Mouse (Mus musculus) embryonic fibroblast, embryonic 13.5 days (primary cell): Measurements from ENCODE around the gene Epor. TPM values are rescaled to one million over a fixed set of nuclear protein-coding genes. Genes with fewer than 3 reads are reported as not detected.

ENCODE experiments used
- H3K27ac ChIP-seq: 2 replicates; pipeline ENCODE4 v1.5.1; 2012; ENCODE audit warnings: low read length, control low read depth, inconsistent platforms; ENCODE audit not compliant: insufficient read depth
- H3K4me1 ChIP-seq: 2 replicates; pipeline ENCODE4 v1.6.1; 2011; ENCODE audit warnings: low read length; ENCODE audit not compliant: control insufficient read depth, insufficient read depth
- H3K4me3 ChIP-seq: 2 replicates; pipeline ENCODE4 v1.5.1; 2011; ENCODE audit warnings: mild to moderate bottlenecking, control low read depth, low read length; ENCODE audit not compliant: insufficient read depth
- CTCF ChIP-seq: IDR thresholded peaks from 2 replicates; pipeline ENCODE4 v1.5.1; 2011; ENCODE audit warnings: mild to moderate bottlenecking, control low read depth, low read length, moderate library complexity, borderline replicate concordance; ENCODE audit not compliant: insufficient read depth
- POLR2A ChIP-seq: IDR thresholded peaks from 2 replicates; pipeline ENCODE4 v1.6.1; 2011; ENCODE audit warnings: low read depth, mild to moderate bottlenecking, control low read depth, low read length, moderate library complexity
- polyA plus RNA-seq: library from polyadenylated mRNA; stranded (reverse); fragments of >200 nt; gene quantifications from 2 replicates; pipeline ENCODE4 v1.2.4, GENCODE M21; 2011; ENCODE audit warnings: low read depth; ENCODE audit not compliant: missing spikeins, insufficient read length

Gene Epor
- not detected in 2 replicates for polyA plus RNA-seq

DNA sequence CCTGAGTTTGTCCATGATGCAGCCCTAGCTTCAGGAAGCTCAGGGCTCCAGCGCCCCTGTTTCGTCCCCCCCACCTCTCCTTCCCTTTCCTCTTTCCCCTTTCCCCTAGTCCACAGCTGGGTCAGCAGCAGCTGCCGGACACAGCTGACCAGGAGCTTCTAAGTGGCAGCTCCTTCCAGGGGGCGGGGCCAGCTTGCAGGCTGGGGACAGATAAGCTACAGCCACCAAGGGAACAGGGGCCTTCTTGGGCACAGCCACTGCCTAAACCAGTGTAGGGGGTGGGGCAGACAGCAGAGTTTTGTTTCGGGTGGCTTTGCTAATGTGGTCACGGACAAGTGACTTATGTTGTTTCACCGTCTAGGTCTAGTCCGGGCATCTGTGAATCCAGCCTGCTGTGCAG is at the start of gene Epor:
Gene Epor (minus strand): TSS at position 90 of the 400 bp plus-strand sequence.
- H3K4me1 ChIP-seq, result no peaks in the 10 kb centered on the region
- TF ChIP-seq CTCF (no peak), POLR2A (no peak)
- H3K27ac ChIP-seq, result no peak within 1 kb of the TSS
- peak within 1 kb of the TSS; percentile 17; the same call in 1 of the 2 replicates for H3K4me3 ChIP-seq

DNA sequence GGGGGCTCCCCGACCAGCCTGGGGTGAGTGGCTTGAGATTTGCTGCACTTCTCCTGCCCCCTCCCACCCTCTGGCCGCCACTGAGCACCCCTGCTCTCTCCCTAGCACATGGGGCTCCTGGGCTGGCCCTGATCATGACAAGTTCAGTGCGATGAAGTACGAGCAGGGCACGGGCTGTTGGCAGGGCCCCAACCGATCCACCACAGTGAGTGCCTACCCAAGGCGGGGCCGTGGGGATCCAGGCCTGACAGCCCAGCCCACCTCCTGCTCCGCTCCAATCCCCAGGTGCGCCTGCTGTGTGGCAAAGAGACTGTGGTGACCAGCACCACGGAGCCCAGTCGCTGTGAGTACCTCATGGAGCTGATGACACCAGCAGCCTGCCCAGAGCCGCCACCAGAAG is 49.4 kb upstream of the Epor start:
- no peak for TF ChIP-seq CTCF
- TF ChIP-seq POLR2A, result no peak
- no peak overlapping the region for H3K4me3 ChIP-seq
- no peaks in the 10 kb centered on the region for H3K4me1 ChIP-seq
- H3K27ac ChIP-seq, result no peak overlapping the region

DNA sequence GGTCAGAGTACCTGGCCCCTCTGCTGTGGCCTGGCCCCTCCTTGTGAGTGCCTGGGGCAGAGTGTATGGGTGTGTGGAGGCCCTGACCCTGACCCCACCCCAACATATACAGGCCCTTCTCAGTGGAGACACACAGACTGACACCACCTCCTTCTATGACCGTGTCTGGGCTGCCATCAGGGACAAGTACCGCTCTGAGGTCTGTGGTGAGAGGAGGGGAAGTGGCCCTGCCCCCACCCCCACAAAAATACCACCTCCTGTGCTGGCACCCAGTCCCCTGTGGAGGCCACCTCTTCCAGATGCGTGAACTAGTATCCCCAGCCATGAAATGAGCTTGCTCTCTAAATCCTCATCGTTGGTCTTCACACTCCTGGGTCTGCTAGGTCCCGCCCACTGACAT is 47.7 kb upstream of the Epor start:
- TF ChIP-seq POLR2A, result no peak
- TF ChIP-seq CTCF, result no peak
- H3K4me3 ChIP-seq, result no peak overlapping the region
- no peak overlapping the region for H3K27ac ChIP-seq
- H3K4me1 ChIP-seq, result no peaks in the 10 kb centered on the region

DNA sequence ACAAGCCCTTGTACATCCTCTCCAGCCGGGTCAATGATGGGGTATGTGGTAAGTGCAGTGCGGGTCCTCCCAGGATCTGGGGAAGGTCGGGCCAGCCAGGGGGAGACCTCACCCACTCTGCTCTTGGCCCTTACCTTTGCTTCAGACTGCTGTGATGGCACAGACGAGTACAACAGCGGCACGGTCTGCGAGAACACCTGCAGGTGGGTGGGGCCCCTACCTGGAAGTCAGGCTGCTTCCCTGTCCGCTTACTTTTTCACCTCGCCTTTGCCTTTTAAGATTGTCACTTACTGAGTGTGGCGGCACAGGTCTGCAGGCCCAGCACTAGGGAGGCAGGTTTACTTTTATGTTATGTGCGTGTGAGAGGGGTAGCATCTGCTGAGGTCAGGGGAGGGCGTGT is 41.2 kb upstream of the Epor start:
- H3K4me3 ChIP-seq, result no peak overlapping the region
- TF ChIP-seq CTCF (no peak), POLR2A (no peak)
- H3K27ac ChIP-seq, result no peak overlapping the region
- H3K4me1 ChIP-seq, result peaks cover 3% of the 10 kb centered on the region; the same call in 1 of the 2 replicates

DNA sequence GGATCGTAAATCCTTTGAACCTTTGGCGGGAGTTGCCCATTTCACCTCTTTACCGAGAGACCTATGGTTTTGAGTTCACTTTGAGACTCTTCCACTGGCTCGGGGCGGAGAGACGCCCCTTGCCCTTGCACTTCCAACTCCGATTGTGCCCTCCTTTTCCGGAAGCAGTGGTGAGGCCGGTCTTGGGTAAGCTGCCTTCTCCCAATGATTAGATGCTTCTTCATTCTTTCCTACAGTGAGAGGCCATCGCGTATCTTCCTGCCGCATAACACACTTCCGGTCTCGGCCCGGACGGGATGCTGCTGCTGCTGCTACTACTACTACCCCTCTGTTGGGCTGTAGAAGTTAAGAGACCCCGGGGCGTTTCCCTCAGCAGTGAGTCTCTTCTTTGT is 39.9 kb upstream of the Epor start:
- TF ChIP-seq POLR2A (no peak; the same call in 1 of the 2 replicates), CTCF (no peak)

DNA sequence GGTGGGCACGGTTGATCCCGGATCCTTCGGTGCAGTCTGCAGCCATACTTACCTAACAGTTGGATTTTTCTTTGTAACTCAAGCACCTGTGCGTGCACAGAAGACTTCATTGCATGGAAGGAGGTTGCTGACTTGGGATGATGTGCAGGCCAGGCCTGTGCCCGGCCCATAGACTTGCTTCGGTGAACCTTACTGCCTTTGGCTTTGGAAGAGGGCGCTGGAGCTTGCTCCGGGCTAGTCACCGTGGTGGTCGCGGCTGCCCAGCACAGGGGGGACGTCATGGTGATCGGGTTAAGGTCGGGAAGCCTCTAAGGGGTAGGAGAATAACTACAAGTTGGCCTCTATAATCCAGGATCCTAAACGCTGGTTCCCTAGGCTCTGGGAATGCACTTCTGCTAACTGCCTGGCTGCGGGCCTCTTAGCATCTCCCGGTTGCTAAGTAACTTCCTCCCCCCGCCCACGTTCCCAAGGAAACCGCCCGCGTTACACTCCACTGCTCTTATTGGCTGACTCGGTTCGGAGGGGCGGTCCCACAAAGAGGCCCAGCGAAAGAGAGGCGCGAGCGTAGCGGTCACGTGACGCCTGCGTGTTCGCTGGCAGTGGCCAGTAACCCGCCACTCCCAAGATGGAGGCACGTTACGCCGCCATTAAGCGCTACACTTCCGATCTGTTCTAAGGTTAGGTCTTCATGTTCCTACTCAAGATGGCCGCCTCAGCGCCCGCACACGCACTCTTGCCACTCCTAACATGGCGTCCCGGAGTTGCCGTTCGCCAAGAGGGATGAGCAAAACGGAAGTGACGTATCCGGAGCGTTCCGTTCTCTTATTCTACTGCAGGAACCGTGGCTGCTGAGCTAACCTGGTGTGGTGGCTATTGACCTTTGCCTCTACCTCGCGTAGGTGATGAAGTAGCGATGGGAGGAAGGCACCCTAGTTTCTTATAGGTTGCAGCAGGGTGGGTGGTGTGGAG is 39.2 kb upstream of the Epor start, which contains the start of the genes Ccdc151 and Prkcsh:
Gene Ccdc151 (minus strand): TSS at position 441 of the 969 bp plus-strand sequence.
Gene Prkcsh (plus strand): TSS at position 613 of the 969 bp plus-strand sequence.
- peak within 1 kb of the TSS; percentile 7 for H3K27ac ChIP-seq
- no peak for TF ChIP-seq CTCF
- peak; percentile 96 for TF ChIP-seq POLR2A
- H3K4me1 ChIP-seq, result peaks cover 3% of the 10 kb centered on the region; the same call in 1 of the 2 replicates
- peak within 1 kb of the TSS; percentile 72 for H3K4me3 ChIP-seq

More for the DNA sequence above, 39.9 kb upstream of the Epor start:
- H3K4me1 ChIP-seq, result peaks cover 3% of the 10 kb centered on the region; the same call in 1 of the 2 replicates
- peak overlapping the region; percentile 7 for H3K27ac ChIP-seq
- peak overlapping the region; percentile 72 for H3K4me3 ChIP-seq

DNA sequence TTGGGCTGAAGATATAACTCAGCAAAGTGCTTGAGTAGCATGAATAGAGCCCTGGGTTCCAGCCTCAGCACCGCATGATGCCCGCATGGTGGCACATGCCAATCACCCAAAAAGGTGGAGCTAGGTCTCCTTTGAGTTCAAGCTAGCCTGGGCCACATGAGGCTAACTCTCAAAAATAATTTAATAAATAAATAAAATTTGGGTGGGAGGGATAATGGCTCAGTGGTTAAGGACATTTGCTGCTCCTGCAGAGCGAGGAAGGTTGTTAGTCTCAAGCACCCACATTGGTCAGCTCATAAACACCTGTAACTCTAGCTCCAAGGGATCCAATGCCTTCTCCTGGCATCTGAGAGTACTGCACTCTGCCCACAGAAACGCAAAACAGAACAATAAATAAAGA is 38.3 kb upstream of the Epor start:
- Histone ChIP-seq H3K27ac (no peak overlapping the region), H3K4me3 (no peak overlapping the region), H3K4me1 (peaks cover 3% of the 10 kb centered on the region; the same call in 1 of the 2 replicates)
- TF ChIP-seq CTCF (no peak), POLR2A (no peak)

DNA sequence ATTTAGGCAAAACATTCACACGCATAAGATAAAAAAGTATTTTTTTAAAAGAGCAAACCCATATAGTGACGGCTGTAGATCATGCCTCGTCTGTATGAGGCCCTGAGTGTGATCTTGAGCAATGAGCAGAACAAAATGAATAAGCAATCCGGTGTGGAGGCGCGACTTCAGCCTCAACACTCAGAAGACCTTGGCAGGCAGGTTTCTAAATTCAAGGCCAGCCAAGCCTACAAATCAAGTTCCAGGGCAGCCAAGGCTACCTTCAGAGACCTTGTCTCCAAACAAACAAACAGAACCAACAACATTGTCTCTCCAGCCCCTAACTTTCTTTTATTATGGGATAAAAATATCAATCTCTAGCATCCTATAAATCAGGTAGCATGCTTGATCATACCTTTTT is 37.0 kb upstream of the Epor start:
- no peak overlapping the region for H3K27ac ChIP-seq
- H3K4me3 ChIP-seq, result no peak overlapping the region
- H3K4me1 ChIP-seq, result peaks cover 3% of the 10 kb centered on the region; the same call in 1 of the 2 replicates
- TF ChIP-seq POLR2A (no peak), CTCF (no peak)

DNA sequence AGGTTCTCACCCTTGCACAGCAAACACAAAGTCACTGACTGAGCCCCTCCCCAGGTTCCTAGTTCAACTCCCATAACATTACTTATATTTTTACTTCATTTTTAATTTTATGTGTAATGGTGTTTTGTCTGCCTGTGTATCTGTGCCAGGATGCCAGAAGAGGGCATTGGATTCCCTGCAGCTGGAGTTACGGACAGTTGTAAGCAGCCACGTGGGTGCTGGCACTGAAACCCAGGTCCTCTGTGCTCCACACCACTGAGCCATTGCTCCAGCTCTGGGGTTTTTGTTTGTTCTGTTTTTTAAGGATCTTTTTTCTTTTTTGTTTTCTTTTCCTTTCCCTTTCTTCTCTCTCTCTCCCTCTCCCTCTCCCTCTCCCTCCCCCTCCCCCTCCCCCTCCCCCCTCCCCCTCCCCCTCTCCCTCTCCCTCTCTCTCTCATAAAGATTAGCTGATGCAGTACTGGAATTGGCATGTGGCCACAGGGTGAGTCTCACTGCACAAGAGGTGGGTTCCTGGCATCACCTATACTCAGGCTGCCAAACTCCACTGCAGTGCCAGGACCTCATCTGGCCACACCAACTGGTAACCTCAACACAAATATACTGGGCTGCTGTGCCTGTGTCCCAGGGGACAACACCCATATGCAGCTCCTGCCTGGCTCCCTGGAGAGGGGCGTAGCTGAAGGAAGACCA is 33.0 kb upstream of the Epor start:
- TF ChIP-seq POLR2A (no peak), CTCF (no peak)
- Histone ChIP-seq H3K27ac (no peak overlapping the region), H3K4me3 (no peak overlapping the region), H3K4me1 (no peaks in the 10 kb centered on the region)
